Mouse (Mus musculus) CH12.LX (cell line): ENCODE measurements around the gene Ccdc158. TPM values are rescaled to one million over a fixed set of nuclear protein-coding genes. Genes with fewer than 3 reads are reported as not detected.

Experiments used
- DNase-seq: peaks from one replicate; pipeline ENCODE4 v3.0.0-alpha.2; 2013; ENCODE audit errors: extremely low read depth
- H3K27ac ChIP-seq: 2 replicates; pipeline ENCODE4 v1.5.1; 2012; ENCODE audit warnings: low read depth, mild to moderate bottlenecking, control low read depth, moderate library complexity; ENCODE audit not compliant: insufficient read depth
- H3K27me3 ChIP-seq: replicated peaks from 2 replicates; pipeline ENCODE3; 2012; ENCODE audit warnings: inconsistent platforms
- H3K36me3 ChIP-seq, 2 experiments: replicated peaks in 1 of 2; 2 replicates each; pipeline versions ENCODE3 to v1.6.1; 2012; ENCODE audit warnings: inconsistent platforms in 1 of 2, low read length in 1 of 2, mild to moderate bottlenecking in 1 of 2, mixed read lengths in 1 of 2, moderate library complexity in 1 of 2; ENCODE audit not compliant: control insufficient read depth in 1 of 2, insufficient read depth in 1 of 2
- H3K4me1 ChIP-seq, 2 experiments: 2 replicates each; pipeline ENCODE4 v1.6.1; 2012; ENCODE audit warnings: inconsistent platforms in 1 of 2, moderate library complexity in 1 of 2; ENCODE audit not compliant: insufficient read depth in 2 of 2, control insufficient read depth in 1 of 2
- H3K4me2 ChIP-seq: 2 replicates; pipeline ENCODE4 v1.6.1; 2012; ENCODE audit warnings: low read depth, mild to moderate bottlenecking, control low read depth; ENCODE audit not compliant: poor library complexity, insufficient read depth, severe bottlenecking
- H3K4me3 ChIP-seq, 3 experiments: fragments of 150-350 bp in 1 of 3; sonication (generic) in 1 of 3; replicated peaks in 1 of 3; 2 replicates each; pipeline versions ENCODE3 to v1.5.1; 2011 to 2012; ENCODE audit warnings: low read depth in 2 of 3, low read length in 2 of 3, mild to moderate bottlenecking in 2 of 3, moderate library complexity in 2 of 3, control low read depth in 1 of 3, improper control_type of control experiment in 1 of 3, inconsistent platforms in 1 of 3, mixed read lengths in 1 of 3; ENCODE audit not compliant: poor library complexity in 1 of 3
- H3K79me2 ChIP-seq: replicated peaks from 2 replicates; pipeline ENCODE4 v1.6.1; 2012; ENCODE audit warnings: mild to moderate bottlenecking, moderate library complexity; ENCODE audit not compliant: control insufficient read depth, poor library complexity, insufficient read depth, severe bottlenecking; ENCODE audit errors: extremely low read depth
- H3K9ac ChIP-seq: 2 replicates; pipeline ENCODE4 v1.6.1; 2012; ENCODE audit warnings: low read depth, mild to moderate bottlenecking, control low read depth, moderate library complexity; ENCODE audit not compliant: insufficient read depth
- H3K9me3 ChIP-seq: replicated peaks from 2 replicates; pipeline ENCODE3; 2012; ENCODE audit warnings: low read length, inconsistent platforms, mixed read lengths
- BHLHE40 ChIP-seq: IDR thresholded peaks from 2 replicates; pipeline ENCODE4 v1.6.1; 2011; ENCODE audit warnings: mild to moderate bottlenecking, low read depth, low read length, improper control_type of control experiment
- CTCF ChIP-seq, 2 experiments: IDR thresholded peaks in 1 of 2; conservative IDR thresholded peaks in 1 of 2; 2 replicates each; pipeline ENCODE4 v1.5.1; 2011 to 2012; ENCODE audit warnings: low read depth in 2 of 2, low read length in 2 of 2, improper control_type of control experiment in 1 of 2, inconsistent platforms in 1 of 2, mild to moderate bottlenecking in 1 of 2, moderate library complexity in 1 of 2
- ELF1 ChIP-seq: IDR thresholded peaks from 2 replicates; pipeline ENCODE4 v1.6.1; 2014; ENCODE audit warnings: low read depth, mild to moderate bottlenecking, inconsistent platforms, low read length, improper control_type of control experiment
- GABPA ChIP-seq: IDR thresholded peaks from 2 replicates; pipeline ENCODE4 v1.6.1; 2012; ENCODE audit warnings: low read depth, low read length, improper control_type of control experiment, inconsistent platforms; ENCODE audit not compliant: insufficient replicate concordance
- IRF4 ChIP-seq: IDR thresholded peaks from 2 replicates; pipeline ENCODE4 v1.6.1; 2014; ENCODE audit warnings: low read depth, mild to moderate bottlenecking, inconsistent platforms, low read length, improper control_type of control experiment
- JUND ChIP-seq: conservative IDR thresholded peaks from 2 replicates; pipeline ENCODE4 v1.6.1; 2011; ENCODE audit warnings: low read depth, low read length, improper control_type of control experiment
- KAT2A ChIP-seq: IDR thresholded peaks from 2 replicates; pipeline ENCODE4 v1.6.1; 2012; ENCODE audit warnings: low read length, improper control_type of control experiment, inconsistent platforms; ENCODE audit not compliant: insufficient replicate concordance
- MAX ChIP-seq: IDR thresholded peaks from 2 replicates; pipeline ENCODE4 v1.6.1; 2011; ENCODE audit warnings: low read length, improper control_type of control experiment
- PAX5 ChIP-seq: IDR thresholded peaks from 2 replicates; pipeline ENCODE4 v1.6.1; 2012; ENCODE audit warnings: low read length, inconsistent platforms, mixed read lengths
- POLR2A ChIP-seq: IDR thresholded peaks from 2 replicates; pipeline ENCODE4 v1.6.1; 2011; ENCODE audit warnings: low read depth, mild to moderate bottlenecking, improper control_type of control experiment, low read length
- POLR2AphosphoS2 ChIP-seq: IDR thresholded peaks from 2 replicates; pipeline ENCODE4 v1.6.1; 2011; ENCODE audit warnings: low read depth, low read length, improper control_type of control experiment
- RAD21 ChIP-seq: IDR thresholded peaks from 2 replicates; pipeline ENCODE4 v1.6.1; 2011; ENCODE audit warnings: low read depth, mild to moderate bottlenecking, low read length, improper control_type of control experiment, moderate library complexity
- RCOR1 ChIP-seq: conservative IDR thresholded peaks from 2 replicates; pipeline ENCODE4 v1.6.1; 2012; ENCODE audit warnings: low read depth, mild to moderate bottlenecking, inconsistent platforms, low read length, improper control_type of control experiment
- SMC3 ChIP-seq: IDR thresholded peaks from 2 replicates; pipeline ENCODE4 v1.6.1; 2011; ENCODE audit warnings: low read depth, low read length, improper control_type of control experiment
- TBP ChIP-seq: conservative IDR thresholded peaks from 2 replicates; pipeline ENCODE4 v1.6.1; 2011; ENCODE audit warnings: low read depth, low read length, improper control_type of control experiment
- TCF12 ChIP-seq: IDR thresholded peaks from 2 replicates; pipeline ENCODE4 v1.6.1; 2014; ENCODE audit warnings: low read depth, mild to moderate bottlenecking, inconsistent platforms, low read length, improper control_type of control experiment
- UBTF ChIP-seq: IDR thresholded peaks from 2 replicates; pipeline ENCODE4 v1.6.1; 2012; ENCODE audit warnings: low read depth, mild to moderate bottlenecking, inconsistent platforms, low read length, improper control_type of control experiment, moderate library complexity
- USF1 ChIP-seq: IDR thresholded peaks from 2 replicates; pipeline ENCODE4 v1.6.1; 2014; ENCODE audit warnings: low read depth, mild to moderate bottlenecking, inconsistent platforms, low read length, improper control_type of control experiment
- USF2 ChIP-seq: conservative IDR thresholded peaks from 2 replicates; pipeline ENCODE4 v1.6.1; 2011; ENCODE audit warnings: low read depth, low read length, improper control_type of control experiment
- ZC3H11A ChIP-seq: IDR thresholded peaks from 2 replicates; pipeline ENCODE4 v1.6.1; 2012; ENCODE audit warnings: low read depth, mild to moderate bottlenecking, inconsistent platforms, low read length, improper control_type of control experiment
- ZMIZ1 ChIP-seq: IDR thresholded peaks from 2 replicates; pipeline ENCODE4 v1.6.1; 2012; ENCODE audit warnings: low read depth, mild to moderate bottlenecking, inconsistent platforms, low read length, improper control_type of control experiment
- ZNF384 ChIP-seq: IDR thresholded peaks from 2 replicates; pipeline ENCODE4 v1.6.1; 2012; ENCODE audit warnings: low read depth, low read length, improper control_type of control experiment, inconsistent platforms
- dilution Hi-C: fragments of 300-500 bp; cut with MboI; formaldehyde crosslinking; loops from 2 replicates; pipeline ENCODE4 v1.14.3; 2020; ENCODE audit warnings: low sequenced_read_pairs; ENCODE audit not compliant: extremely low pct_unique_long_range_greater_than_20kb, extremely low pct_ligation_motif_present
- in situ Hi-C: fragments of 300-500 bp; cut with MboI; formaldehyde crosslinking; loops from 3 replicates; pipeline ENCODE4 v1.14.3; 2019; ENCODE audit warnings: low sequenced_read_pairs, low pct_ligation_motif_present, low pct_unique_long_range_greater_than_20kb, mixed read lengths
- polyA plus RNA-seq: library from polyadenylated mRNA; unstranded; fragments of >175 nt; gene quantifications from 2 replicates; pipeline ENCODE4 v1.2.1, GENCODE M21; 2012; ENCODE audit warnings: low read depth; ENCODE audit not compliant: insufficient read length
- total RNA-seq, 2 experiments: library from RNA; depleted of rRNA; stranded (reverse); fragments of 300-350 nt in 1 of 2; fragments of >200 nt in 1 of 2; gene quantifications; 2 replicates each; pipeline ENCODE4 v1.2.3; 2012 to 2014

Gene Ccdc158
- not detected in 2 replicates for total RNA-seq (2012; rRNA removed)
- total RNA-seq (2014; rRNA removed): not detected in 2 replicates
- not detected in 2 replicates for polyA plus RNA-seq

DNA sequence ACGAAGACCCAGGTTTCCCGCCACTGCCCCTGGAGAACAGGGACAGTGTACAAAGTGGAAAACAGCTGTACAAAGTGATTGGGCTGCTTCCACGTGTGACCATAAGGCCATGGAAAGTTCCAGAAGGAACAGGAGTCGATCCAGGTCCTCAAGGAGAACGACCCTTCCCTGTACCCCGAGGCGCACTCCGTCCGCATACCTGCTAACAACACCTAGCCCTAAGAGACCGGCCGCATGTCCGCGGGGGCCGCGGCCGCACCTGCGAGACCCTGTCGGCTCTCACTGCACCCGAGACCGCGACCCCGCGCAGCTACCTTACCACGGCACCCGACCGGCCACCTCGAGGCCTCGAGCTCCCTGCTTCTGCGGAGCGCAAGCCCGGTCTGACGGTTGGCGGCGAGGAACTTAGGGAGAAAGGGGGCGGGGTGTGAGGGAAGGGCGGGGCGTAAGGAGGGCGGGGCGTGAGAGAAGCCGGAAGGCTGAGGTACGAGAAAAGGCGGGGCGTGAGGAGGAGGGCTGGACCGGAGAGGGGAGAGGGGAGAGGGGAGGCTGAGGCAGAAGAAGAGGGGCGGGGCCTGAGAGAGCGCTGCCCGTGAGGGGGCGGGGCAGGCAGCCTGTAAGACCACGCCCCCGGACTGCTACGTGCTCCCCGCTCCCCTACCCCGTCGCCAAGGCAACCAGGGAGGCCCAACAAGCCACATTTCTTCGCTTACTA, at the start of gene Ccdc158:
Ccdc158 (minus strand) TSS at position 413 of the 715 bp plus-strand sequence.
- no peaks in the 10 kb centered on the region for H3K9me3 ChIP-seq
- dilution Hi-C loops: no loop called here

DNA sequence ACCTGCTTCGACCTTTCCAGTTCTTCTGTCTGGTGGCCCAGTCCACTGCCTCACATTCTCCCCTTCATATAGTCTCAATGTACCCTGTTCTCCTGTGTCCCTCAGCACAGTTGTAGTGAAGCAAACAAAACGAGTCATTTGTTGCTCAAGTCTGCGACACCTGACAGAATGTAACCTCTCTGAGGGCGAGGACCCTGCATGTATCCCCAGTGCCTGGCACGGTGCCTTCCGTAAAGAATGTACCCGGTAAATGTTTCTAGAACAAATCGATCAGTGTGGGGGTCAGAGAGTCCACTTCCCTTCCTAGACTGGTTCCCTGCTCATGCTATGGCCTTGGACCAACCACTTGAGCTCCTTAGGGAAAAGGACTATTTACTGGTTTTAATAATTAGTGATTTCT, 46.5 kb upstream of the Ccdc158 start:
- TF ChIP-seq CTCF (conservative IDR thresholded peaks at IDR 0.05 in 1 of 2, IDR thresholded peaks at IDR 0.05 in 1 of 2; ENCODE audit: low read depth in 2 of 2, low read length in 2 of 2) (no peak), ELF1 (no peak), JUND (no peak), POLR2A (no peak), USF2 (no peak)
- TF ChIP-seq, all 38 proteins: peak for 0
- no peak for DNase-seq
- H3K27ac ChIP-seq: no peak overlapping the region
- H3K27me3 ChIP-seq: no peaks in the 10 kb centered on the region
- no peaks in the 10 kb centered on the region for H3K79me2 ChIP-seq
- H3K9ac ChIP-seq: no peak overlapping the region
- no peak overlapping the region for H3K4me2 ChIP-seq
- no peaks in the 10 kb centered on the region for H3K36me3 ChIP-seq
- dilution Hi-C loops: no loop called here
- no peak overlapping the region for H3K4me3 ChIP-seq
- H3K4me1 ChIP-seq: no peaks in the 10 kb centered on the region
- in situ Hi-C loops: no loop called here
- no peaks in the 10 kb centered on the region for H3K9me3 ChIP-seq

More for the DNA sequence above, at the start of gene Ccdc158:
- H3K4me1 ChIP-seq: peaks cover 0 to 3% of the 10 kb centered on the region in 2 experiments; a peak in 2 of 4 replicates
- no peak within 1 kb of the TSS for H3K27ac ChIP-seq
- no peaks in the 10 kb centered on the region for H3K36me3 ChIP-seq
- in situ Hi-C loops: loop anchor here (25.0 kb wide), 2 partner anchors 213 to 262 kb away; no protein-coding TSS in a partner anchor
- no peaks in the 10 kb centered on the region for H3K27me3 ChIP-seq
- H3K4me2 ChIP-seq: no peak within 1 kb of the TSS
- TF ChIP-seq IRF4: no peak
- no peak for TF ChIP-seq KAT2A
- TF ChIP-seq GABPA: no peak
- TF ChIP-seq RCOR1: no peak
- TF ChIP-seq ZNF384: no peak
- TF ChIP-seq ZMIZ1: no peak
- no peak for TF ChIP-seq USF1
- TF ChIP-seq TCF12: no peak
- TF ChIP-seq USF2: no peak
- no peak for TF ChIP-seq SMC3
- no peak for TF ChIP-seq UBTF
- no peak for TF ChIP-seq RAD21
- TF ChIP-seq ELF1: no peak
- no peak for TF ChIP-seq MAX
- no peak for TF ChIP-seq BHLHE40
- TF ChIP-seq PAX5: no peak
- TF ChIP-seq POLR2AphosphoS2: no peak
- no peak for TF ChIP-seq ZC3H11A
- TF ChIP-seq TBP: no peak
- H3K79me2 ChIP-seq: no peaks in the 10 kb centered on the region
- no peak within 1 kb of the TSS for H3K9ac ChIP-seq
- DNase-seq: no peak
- H3K4me3 ChIP-seq: no peak within 1 kb of the TSS
